Mouse (Mus musculus): Measurements from ENCODE around the gene Klhl22. TPM values are rescaled to one million over a fixed set of nuclear protein-coding genes. Genes with fewer than 3 reads are reported as not detected.
A peak's percentile ranks its signal among the peaks of the same experiment; 100 is the strongest.
"Not testable (repeated sequence)": the region's sequence is repeated elsewhere in the genome, so short reads cannot be mapped to it uniquely, and the experiment has no call there.

Gene Klhl22
- total and polyA plus RNA-seq, 2 experiments from 2014 or later = 21.7 to 42.0 TPM

DNA sequence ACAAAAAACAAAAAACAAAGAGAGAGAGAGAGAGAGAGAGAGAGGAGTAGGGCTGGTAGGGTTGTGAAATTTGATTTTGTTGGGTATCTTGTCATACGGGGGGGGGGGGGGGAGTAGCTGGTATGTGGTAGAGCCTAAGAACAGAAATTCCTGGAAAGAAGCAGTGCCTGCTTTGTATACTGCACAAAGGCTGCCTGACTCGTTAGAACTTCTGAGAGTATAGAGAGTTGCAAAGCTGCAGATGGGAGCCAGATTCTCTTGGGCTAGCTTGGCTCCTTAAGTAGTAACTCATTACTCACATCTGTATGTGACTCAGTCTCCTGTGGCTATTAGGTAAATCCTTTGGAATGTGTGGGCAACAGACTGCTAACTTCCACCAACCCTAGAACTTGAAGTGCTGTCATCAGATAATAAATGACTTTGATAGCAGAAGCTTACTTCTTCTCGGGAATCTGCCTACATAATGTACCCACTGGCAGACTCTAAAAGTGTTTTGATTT lies 26.5 kb upstream of the Klhl22 start, which contains the start of gene Med15:
TSS of gene Med15 (minus strand) at position 51 of the 500 bp plus-strand sequence.
- no peak within 1 kb of the TSS for H3K9ac ChIP-seq (replicated peaks; ENCODE audit: low read depth, low read length)
- no peak within 1 kb of the TSS for H3K27ac ChIP-seq (ENCODE audit: low read depth)
- H3K4me1 ChIP-seq (ENCODE audit: control insufficient read depth, insufficient read depth) = no peaks in the 10 kb centered on the region
- DNase-seq (ENCODE audit: low spot score) (no peak), ATAC-seq (ENCODE audit: insufficient read depth, low read depth) (no peak)
- H3K27me3 ChIP-seq (ENCODE audit: control insufficient read depth, insufficient read depth, low read length) = no peaks in the 10 kb centered on the region
- no peaks in the 10 kb centered on the region for H3K36me3 ChIP-seq (replicated peaks; ENCODE audit: control insufficient read depth, insufficient read depth, low read length)
- H3K9me3 ChIP-seq (replicated peaks; ENCODE audit: control insufficient read depth, low read length) = no peaks in the 10 kb centered on the region
- H3K4me2 ChIP-seq (ENCODE audit: low read depth, low read length) = no peak within 1 kb of the TSS
- TF ChIP-seq CTCF (IDR thresholded peaks at IDR 0.05; ENCODE audit: low read depth) (no peak), EP300 (IDR thresholded peaks at IDR 0.05; ENCODE audit: low read depth) (no peak)
- no peak within 1 kb of the TSS for H3K4me3 ChIP-seq (ENCODE audit: low read depth, low read length)
- WGBS = 28% methylated on average over 3 of the region's 3 CpGs

DNA sequence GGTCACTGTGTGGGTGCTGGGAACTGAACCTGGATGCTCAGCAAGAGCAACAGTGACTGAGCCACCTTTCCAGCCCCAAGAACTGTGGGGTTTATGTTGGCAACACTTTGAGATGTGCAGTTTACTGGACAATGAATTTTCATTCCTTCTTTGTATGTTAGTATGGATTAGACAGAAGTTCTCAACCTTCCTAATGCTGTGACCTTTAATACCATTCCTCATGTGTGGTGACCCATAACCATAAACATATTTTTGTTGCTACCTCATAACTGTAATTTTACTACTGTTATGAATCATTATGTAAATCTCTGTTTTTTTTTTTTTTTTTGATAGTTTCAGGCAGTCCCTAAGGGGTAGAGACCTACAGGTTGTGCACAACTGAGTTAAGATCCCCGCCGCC lies 25.8 kb upstream of the Klhl22 start:
- Histone ChIP-seq H3K4me1 (ENCODE audit: control insufficient read depth, insufficient read depth) (no peaks in the 10 kb centered on the region), H3K36me3 (replicated peaks; ENCODE audit: control insufficient read depth, insufficient read depth, low read length) (no peaks in the 10 kb centered on the region), H3K9me3 (replicated peaks; ENCODE audit: control insufficient read depth, low read length) (no peaks in the 10 kb centered on the region), H3K4me3 (ENCODE audit: low read depth, low read length) (peak overlapping the region; percentile 18; the same call in 1 of the 2 replicates), H3K9ac (replicated peaks; ENCODE audit: low read depth, low read length) (no peak overlapping the region), H3K4me2 (ENCODE audit: low read depth, low read length) (peak overlapping the region; percentile 51), H3K27me3 (ENCODE audit: control insufficient read depth, insufficient read depth, low read length) (no peaks in the 10 kb centered on the region), H3K27ac (ENCODE audit: low read depth) (no peak overlapping the region)
- DNase-seq (ENCODE audit: low spot score) (no peak), ATAC-seq (ENCODE audit: insufficient read depth, low read depth) (no peak)
- 60% methylated on average over 2 of the region's 2 CpGs for WGBS
- no peak for TF ChIP-seq EP300 (IDR thresholded peaks at IDR 0.05; ENCODE audit: low read depth)
- no peak for TF ChIP-seq CTCF (IDR thresholded peaks at IDR 0.05; ENCODE audit: low read depth)

DNA sequence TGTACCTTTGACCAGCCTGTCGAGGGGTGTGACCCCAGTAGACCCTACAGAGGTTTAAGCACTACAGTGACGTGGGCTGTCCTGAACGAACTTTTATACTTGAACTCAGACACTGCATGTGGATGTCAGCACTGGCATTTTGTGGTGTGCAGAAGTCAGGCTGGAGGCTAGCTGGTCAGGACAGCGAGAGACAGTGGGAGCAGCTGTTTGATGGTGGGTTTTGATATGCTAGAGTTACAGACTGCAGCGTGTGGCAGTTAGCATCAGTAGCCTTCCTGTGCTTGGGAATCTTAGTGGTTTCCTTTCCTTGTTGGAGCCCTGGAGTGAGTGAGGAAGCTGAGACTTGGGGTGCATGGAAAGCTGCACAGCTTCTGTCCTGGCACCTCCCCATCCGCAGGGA lies 24.5 kb upstream of the Klhl22 start:
- H3K4me2 ChIP-seq (ENCODE audit: low read depth, low read length); H3K27me3 ChIP-seq (ENCODE audit: control insufficient read depth, insufficient read depth, low read length); H3K4me1 ChIP-seq (ENCODE audit: control insufficient read depth, insufficient read depth); H3K9ac ChIP-seq (replicated peaks; ENCODE audit: low read depth, low read length); H3K27ac ChIP-seq (ENCODE audit: low read depth); H3K9me3 ChIP-seq (replicated peaks; ENCODE audit: control insufficient read depth, low read length); H3K36me3 ChIP-seq (replicated peaks; ENCODE audit: control insufficient read depth, insufficient read depth, low read length); ATAC-seq (ENCODE audit: insufficient read depth, low read depth); H3K4me3 ChIP-seq (ENCODE audit: low read depth, low read length); DNase-seq (ENCODE audit: low spot score): not testable (repeated sequence)
- 79% methylated on average over 6 of the region's 6 CpGs for whole genome bisulfite sequencing

DNA sequence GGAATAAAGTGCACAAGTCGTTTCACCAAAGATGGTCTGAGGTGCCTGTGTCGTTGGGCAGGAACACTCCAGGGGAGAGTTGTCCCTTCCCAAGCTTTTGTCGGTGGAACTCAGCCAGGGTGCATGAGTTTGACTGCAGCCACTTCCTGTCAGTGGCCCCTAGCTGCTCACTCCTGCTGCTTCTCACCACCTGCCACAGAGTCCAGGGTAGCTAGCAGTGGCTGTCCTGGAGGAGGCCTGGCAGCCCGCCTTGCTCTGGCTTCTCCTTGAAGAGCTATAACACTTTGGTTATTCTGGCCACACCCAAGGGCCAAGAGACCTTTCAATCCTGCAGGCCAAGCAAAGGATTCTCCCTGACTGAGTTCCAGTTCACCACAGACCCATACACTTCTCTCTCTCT lies 23.3 kb upstream of the Klhl22 start:
- Histone ChIP-seq H3K27me3 (ENCODE audit: control insufficient read depth, insufficient read depth, low read length) (no peaks in the 10 kb centered on the region), H3K4me2 (ENCODE audit: low read depth, low read length) (no peak overlapping the region), H3K4me1 (ENCODE audit: control insufficient read depth, insufficient read depth) (no peaks in the 10 kb centered on the region), H3K36me3 (replicated peaks; ENCODE audit: control insufficient read depth, insufficient read depth, low read length) (no peaks in the 10 kb centered on the region), H3K9ac (replicated peaks; ENCODE audit: low read depth, low read length) (no peak overlapping the region), H3K9me3 (replicated peaks; ENCODE audit: control insufficient read depth, low read length) (no peaks in the 10 kb centered on the region), H3K4me3 (ENCODE audit: low read depth, low read length) (no peak overlapping the region), H3K27ac (ENCODE audit: low read depth) (no peak overlapping the region)
- 43% methylated on average over 4 of the region's 4 CpGs for WGBS
- DNase-seq (ENCODE audit: low spot score) (no peak), ATAC-seq (ENCODE audit: insufficient read depth, low read depth) (no peak)
- TF ChIP-seq CTCF (IDR thresholded peaks at IDR 0.05; ENCODE audit: low read depth) (no peak), EP300 (IDR thresholded peaks at IDR 0.05; ENCODE audit: low read depth) (no peak)

DNA sequence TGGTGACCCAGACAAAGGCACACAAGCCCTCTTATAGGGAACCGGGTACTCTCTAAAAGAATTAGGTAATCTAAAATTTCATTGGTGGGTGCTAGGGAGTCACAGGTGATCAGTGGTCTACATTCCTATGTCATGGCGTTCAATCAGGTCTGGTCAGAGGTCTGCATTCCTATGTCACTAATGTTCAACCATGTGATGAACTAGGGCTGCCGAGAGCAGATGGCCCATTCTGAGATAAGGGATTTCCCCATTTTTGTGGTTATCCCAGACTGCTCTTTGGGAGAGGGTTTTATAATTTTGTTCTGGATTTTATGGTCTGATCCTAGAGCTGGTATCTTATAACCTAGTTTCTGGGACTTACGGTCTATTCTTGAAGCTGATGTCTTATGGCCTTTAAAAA lies 19.3 kb upstream of the Klhl22 start:
- H3K36me3 ChIP-seq (replicated peaks; ENCODE audit: control insufficient read depth, insufficient read depth, low read length) = no peaks in the 10 kb centered on the region
- H3K4me2 ChIP-seq (ENCODE audit: low read depth, low read length) = no peak overlapping the region
- no peak for ATAC-seq (ENCODE audit: insufficient read depth, low read depth)
- no peak overlapping the region for H3K27ac ChIP-seq (ENCODE audit: low read depth)
- peaks cover under 1% of the 10 kb centered on the region; the same call in 1 of the 2 replicates for H3K9me3 ChIP-seq (replicated peaks; ENCODE audit: control insufficient read depth, low read length)
- no peak overlapping the region for H3K4me3 ChIP-seq (ENCODE audit: low read depth, low read length)
- no peak for DNase-seq (ENCODE audit: low spot score)
- no peaks in the 10 kb centered on the region for H3K27me3 ChIP-seq (ENCODE audit: control insufficient read depth, insufficient read depth, low read length)
- no peaks in the 10 kb centered on the region for H3K4me1 ChIP-seq (ENCODE audit: control insufficient read depth, insufficient read depth)
- 72% methylated on average over 4 of the region's 4 CpGs for WGBS
- TF ChIP-seq EP300 (IDR thresholded peaks at IDR 0.05; ENCODE audit: low read depth) (no peak), CTCF (IDR thresholded peaks at IDR 0.05; ENCODE audit: low read depth) (no peak)
- no peak overlapping the region for H3K9ac ChIP-seq (replicated peaks; ENCODE audit: low read depth, low read length)

DNA sequence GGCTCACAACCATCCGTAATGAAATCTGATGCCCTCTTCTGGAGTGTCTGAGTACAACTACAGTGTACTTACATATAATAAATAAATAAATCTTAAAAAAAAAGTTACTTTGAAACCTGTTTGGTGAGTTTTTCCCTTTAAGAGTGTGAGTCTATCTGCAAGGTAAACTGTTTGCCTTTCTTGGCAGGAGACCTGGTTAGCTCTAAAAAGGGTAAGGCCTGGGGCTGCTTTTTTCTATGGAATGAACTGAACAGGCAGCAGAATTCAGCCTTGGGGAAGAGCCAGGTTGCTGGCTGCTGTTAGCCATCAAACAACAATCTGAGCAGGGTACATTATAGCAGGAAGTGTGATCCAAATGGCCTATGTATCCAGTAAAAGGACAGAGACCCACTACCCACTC lies 16.6 kb upstream of the Klhl22 start:
- peaks cover 8% of the 10 kb centered on the region; the same call in 1 of the 2 replicates for H3K9me3 ChIP-seq (replicated peaks; ENCODE audit: control insufficient read depth, low read length)
- no peaks in the 10 kb centered on the region for H3K4me1 ChIP-seq (ENCODE audit: control insufficient read depth, insufficient read depth)
- H3K9ac ChIP-seq (replicated peaks; ENCODE audit: low read depth, low read length) = no peak overlapping the region
- no peaks in the 10 kb centered on the region for H3K27me3 ChIP-seq (ENCODE audit: control insufficient read depth, insufficient read depth, low read length)
- no peak overlapping the region for H3K27ac ChIP-seq (ENCODE audit: low read depth)
- TF ChIP-seq EP300 (IDR thresholded peaks at IDR 0.05; ENCODE audit: low read depth) (no peak), CTCF (IDR thresholded peaks at IDR 0.05; ENCODE audit: low read depth) (no peak)
- H3K4me3 ChIP-seq (ENCODE audit: low read depth, low read length) = no peak overlapping the region
- 73% methylated on average over 1 of the region's 1 CpGs for WGBS
- H3K4me2 ChIP-seq (ENCODE audit: low read depth, low read length) = no peak overlapping the region
- no peaks in the 10 kb centered on the region for H3K36me3 ChIP-seq (replicated peaks; ENCODE audit: control insufficient read depth, insufficient read depth, low read length)
- ATAC-seq (ENCODE audit: insufficient read depth, low read depth) (no peak), DNase-seq (ENCODE audit: low spot score) (no peak)

Data from heart, postnatal 0 days (tissue).